Mouse (Mus musculus): ENCODE results near the gene Trir. TPM values are rescaled to one million over a fixed set of nuclear protein-coding genes. Genes with fewer than 3 reads are reported as not detected.

The Trir gene
- polyA plus RNA-seq, 1 experiment from 2014 or later: 162 TPM

- Histone ChIP-seq H3K27ac (no peak overlapping the region), H3K27me3 (peaks cover 71% of the 10 kb centered on the region)
- ATAC-seq (ENCODE audit: low FRiP score): no peak
These were observed 40.8 kb upstream of the Trir start for GRCm38 (mm10) chr8:84985684-84986378.

GRCm38 (mm10) chr8:84986379-84986945 is 40.2 kb upstream of the Trir start:
- Histone ChIP-seq H3K9ac (peak overlapping the region; percentile 44; the same call in 1 of the 2 replicates), H3K27ac (no peak overlapping the region), H3K4me3 (peak overlapping the region; percentile 44; the same call in 1 of the 2 replicates), H3K9me3 (replicated peaks) (no peaks in the 10 kb centered on the region), H3K27me3 (peaks cover 66% of the 10 kb centered on the region), H3K4me2 (replicated peaks) (peak overlapping the region; percentile 94), H3K4me1 (peaks cover 41% of the 10 kb centered on the region), H3K36me3 (no peaks in the 10 kb centered on the region)
- no peak for ATAC-seq (ENCODE audit: low FRiP score)
- WGBS: 41% methylated on average over 8 of the region's 8 CpGs

More at GRCm38 (mm10) chr8:84985684-84986378, 40.8 kb upstream of the Trir start:
- Histone ChIP-seq H3K9me3 (replicated peaks) (no peaks in the 10 kb centered on the region), H3K4me1 (peaks cover 43% of the 10 kb centered on the region), H3K4me3 (peak overlapping the region; percentile 44), H3K4me2 (replicated peaks) (peak overlapping the region; percentile 94), H3K9ac (peak overlapping the region; percentile 44), H3K36me3 (no peaks in the 10 kb centered on the region)
- WGBS: under 1% methylated on average over 50 of the region's 53 CpGs

- H3K9me3 ChIP-seq (replicated peaks): no peaks in the 10 kb centered on the region
- H3K27ac ChIP-seq: no peak overlapping the region
- H3K27me3 ChIP-seq: peaks cover 56% of the 10 kb centered on the region
- H3K9ac ChIP-seq: no peak overlapping the region
- H3K4me2 ChIP-seq (replicated peaks): no peak overlapping the region
- ATAC-seq (ENCODE audit: low FRiP score): no peak
- 85% methylated on average over 5 of the region's 5 CpGs for WGBS
- no peak overlapping the region for H3K4me3 ChIP-seq
- H3K4me1 ChIP-seq: peaks cover 36% of the 10 kb centered on the region
- H3K36me3 ChIP-seq: no peaks in the 10 kb centered on the region
These were observed 39.2 kb upstream of the Trir start for GRCm38 (mm10) chr8:84987388-84987787.

- no peak overlapping the region for H3K4me2 ChIP-seq (replicated peaks)
- H3K4me3 ChIP-seq: no peak overlapping the region
- 54% methylated on average over 2 of the region's 2 CpGs for WGBS
- peaks cover 34% of the 10 kb centered on the region for H3K4me1 ChIP-seq
- no peak overlapping the region for H3K27ac ChIP-seq
- H3K36me3 ChIP-seq: no peaks in the 10 kb centered on the region
- H3K27me3 ChIP-seq: peaks cover 51% of the 10 kb centered on the region
- no peak for ATAC-seq (ENCODE audit: low FRiP score)
- no peaks in the 10 kb centered on the region for H3K9me3 ChIP-seq (replicated peaks)
- H3K9ac ChIP-seq: no peak overlapping the region
These were observed 38.7 kb upstream of the Trir start for GRCm38 (mm10) chr8:84987903-84988302.

- Histone ChIP-seq H3K4me2 (replicated peaks) (peak overlapping the region; percentile 91), H3K9ac (no peak overlapping the region), H3K4me1 (peaks cover 33% of the 10 kb centered on the region), H3K27me3 (peaks cover 46% of the 10 kb centered on the region), H3K9me3 (replicated peaks) (no peaks in the 10 kb centered on the region), H3K27ac (no peak overlapping the region), H3K36me3 (no peaks in the 10 kb centered on the region), H3K4me3 (no peak overlapping the region)
- ATAC-seq (ENCODE audit: low FRiP score): no peak
- WGBS: 14% methylated on average over 15 of the region's 15 CpGs
These were observed 37.3 kb upstream of the Trir start for GRCm38 (mm10) chr8:84989311-84989731.

DNA sequence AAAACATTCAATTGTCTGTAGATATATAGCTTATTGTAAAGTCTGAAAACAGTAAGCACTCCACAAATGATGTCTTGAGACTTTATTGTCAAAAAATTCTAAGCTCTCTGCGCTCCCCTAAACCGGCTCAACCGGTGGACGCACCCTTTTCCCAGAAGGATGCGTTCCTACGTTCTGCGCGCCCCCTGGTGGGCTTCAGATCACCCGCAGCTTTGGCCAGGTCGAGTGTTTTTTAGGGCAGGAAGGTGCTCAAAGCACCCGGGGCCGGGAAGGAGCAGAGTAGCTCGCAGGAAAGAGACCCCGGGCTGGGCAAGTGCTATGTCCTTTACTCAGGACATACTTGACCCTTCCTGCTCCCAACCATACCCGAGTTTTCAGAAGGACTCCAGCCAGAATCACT is 36.8 kb upstream of the Trir start:
- Histone ChIP-seq H3K4me1 (peaks cover 28% of the 10 kb centered on the region), H3K4me3 (peak overlapping the region; percentile 60), H3K36me3 (0 out of 2 replicates have a peak, but pooled peaks cover 1% of the 10 kb centered on the region), H3K27ac (peak overlapping the region; percentile 73), H3K27me3 (peaks cover 43% of the 10 kb centered on the region), H3K4me2 (replicated peaks) (peak overlapping the region; percentile 91), H3K9me3 (replicated peaks) (no peaks in the 10 kb centered on the region), H3K9ac (peak overlapping the region; percentile 67)
- WGBS: under 1% methylated on average over 15 of the region's 15 CpGs
- ATAC-seq (ENCODE audit: low FRiP score): peak; percentile 61

- Histone ChIP-seq H3K36me3 (0 out of 2 replicates have a peak, but pooled peaks cover 4% of the 10 kb centered on the region), H3K4me3 (peak within 1 kb of the TSS; percentile 60), H3K4me2 (replicated peaks) (peak within 1 kb of the TSS; percentile 91), H3K9me3 (replicated peaks) (no peaks in the 10 kb centered on the region), H3K27me3 (peaks cover 44% of the 10 kb centered on the region), H3K27ac (peak within 1 kb of the TSS; percentile 73), H3K4me1 (peaks cover 22% of the 10 kb centered on the region), H3K9ac (peak within 1 kb of the TSS; percentile 79)
- peak; percentile 91 for ATAC-seq (ENCODE audit: low FRiP score)
- under 1% methylated on average over 28 of the region's 28 CpGs for WGBS
These were observed 36.3 kb upstream of the Trir start, which contains the start of gene Hook2 for GRCm38 (mm10) chr8:84990349-84990748. Gene Hook2, plus strand, starts transcription at chr8:84990603.

DNA sequence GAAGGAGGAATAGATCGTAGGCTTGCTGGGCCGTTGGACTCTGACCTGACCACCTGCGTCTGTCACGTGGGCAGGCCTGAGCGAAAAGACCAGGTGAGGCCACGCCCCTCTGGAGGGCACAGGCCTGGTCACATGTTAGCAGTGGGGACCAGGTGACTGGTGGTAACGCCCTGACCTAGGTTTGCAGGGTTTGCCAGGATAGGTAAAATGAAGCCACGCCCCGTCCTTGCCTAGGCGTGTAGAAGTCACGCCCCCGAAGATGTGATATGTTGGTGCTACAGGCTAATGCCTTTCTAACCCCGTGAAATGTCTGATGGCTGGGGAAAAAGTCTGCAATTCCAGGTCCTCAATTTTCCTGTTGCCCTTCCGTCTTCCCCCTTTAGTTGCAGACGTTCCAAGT is 35.8 kb upstream of the Trir start:
- peak; percentile 60 for ATAC-seq (ENCODE audit: low FRiP score)
- Histone ChIP-seq H3K4me2 (replicated peaks) (peak overlapping the region; percentile 91), H3K9ac (peak overlapping the region; percentile 79), H3K4me1 (peaks cover 22% of the 10 kb centered on the region), H3K4me3 (peak overlapping the region; percentile 60), H3K9me3 (replicated peaks) (no peaks in the 10 kb centered on the region), H3K36me3 (0 out of 2 replicates have a peak, but pooled peaks cover 4% of the 10 kb centered on the region), H3K27ac (peak overlapping the region; percentile 62), H3K27me3 (peaks cover 44% of the 10 kb centered on the region)
- WGBS: 1% methylated on average over 15 of the region's 15 CpGs

DNA sequence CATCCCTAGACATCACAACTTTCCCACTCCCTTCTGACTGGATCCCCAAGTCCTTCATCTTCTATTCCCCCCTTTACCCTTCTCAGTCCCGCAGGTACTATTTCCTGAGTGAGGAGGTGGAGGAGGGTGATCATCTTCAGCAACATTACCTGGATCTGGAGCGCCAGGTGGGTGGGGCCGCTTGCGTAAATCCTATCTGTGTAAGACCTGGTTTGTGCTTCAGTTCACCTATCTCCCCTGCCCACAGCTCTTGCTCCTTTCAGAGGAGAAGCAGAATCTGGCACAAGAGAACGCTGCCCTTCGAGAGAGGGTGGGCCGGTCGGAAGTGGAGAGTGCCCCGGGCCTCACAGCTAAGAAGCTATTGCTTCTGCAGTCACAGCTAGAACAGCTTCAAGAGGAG is 32.2 kb upstream of the Trir start:
- Histone ChIP-seq H3K4me3 (no peak overlapping the region), H3K9me3 (replicated peaks) (no peaks in the 10 kb centered on the region), H3K36me3 (0 out of 2 replicates have a peak, but pooled peaks cover 4% of the 10 kb centered on the region), H3K27me3 (peaks cover 26% of the 10 kb centered on the region), H3K9ac (no peak overlapping the region), H3K4me2 (replicated peaks) (no peak overlapping the region), H3K4me1 (peaks cover 19% of the 10 kb centered on the region), H3K27ac (no peak overlapping the region)
- WGBS: 93% methylated on average over 9 of the region's 9 CpGs
- no peak for ATAC-seq (ENCODE audit: low FRiP score)

- peak overlapping the region; percentile 32; the same call in 1 of the 2 replicates for H3K9ac ChIP-seq
- H3K9me3 ChIP-seq (replicated peaks): no peaks in the 10 kb centered on the region
- ATAC-seq (ENCODE audit: low FRiP score): no peak
- H3K27me3 ChIP-seq: peaks cover 26% of the 10 kb centered on the region
- peaks cover 17% of the 10 kb centered on the region for H3K4me1 ChIP-seq
- WGBS: 30% methylated on average over 25 of the region's 25 CpGs
- H3K36me3 ChIP-seq: 0 out of 2 replicates have a peak, but pooled peaks cover 4% of the 10 kb centered on the region
- H3K4me3 ChIP-seq: no peak overlapping the region
- H3K27ac ChIP-seq: no peak overlapping the region
- peak overlapping the region; percentile 1; the same call in 1 of the 2 replicates for H3K4me2 ChIP-seq (replicated peaks)
These were observed 30.9 kb upstream of the Trir start for GRCm38 (mm10) chr8:84995680-84996079.

DNA sequence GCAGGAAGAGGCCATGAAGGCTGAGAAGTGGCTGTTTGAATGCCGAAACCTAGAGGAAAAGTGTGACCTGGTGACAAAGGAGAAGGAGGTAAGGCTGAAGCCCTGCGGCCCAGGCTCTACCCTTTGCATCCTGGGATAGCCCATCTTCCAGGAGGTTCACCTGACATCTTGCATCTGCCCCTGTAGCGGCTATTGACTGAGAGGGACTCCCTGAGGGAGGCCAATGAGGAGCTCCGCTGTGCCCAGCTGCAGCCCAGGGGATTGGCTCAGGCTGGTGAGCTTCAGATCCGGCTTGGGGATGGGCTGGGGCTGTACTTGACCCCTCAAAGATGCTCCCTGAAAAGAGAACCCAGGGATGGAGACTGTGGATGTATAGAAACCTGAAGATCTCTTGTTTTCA is 29.6 kb upstream of the Trir start:
- Histone ChIP-seq H3K27me3 (peaks cover 26% of the 10 kb centered on the region), H3K4me2 (replicated peaks) (no peak overlapping the region), H3K4me1 (peaks cover 10% of the 10 kb centered on the region), H3K27ac (no peak overlapping the region), H3K36me3 (0 out of 2 replicates have a peak, but pooled peaks cover 4% of the 10 kb centered on the region), H3K4me3 (no peak overlapping the region), H3K9me3 (replicated peaks) (no peaks in the 10 kb centered on the region), H3K9ac (no peak overlapping the region)
- 81% methylated on average over 5 of the region's 5 CpGs for WGBS
- 0 out of 2 replicates have a peak, but pooled peaks have one; percentile 1 for ATAC-seq (ENCODE audit: low FRiP score)

DNA sequence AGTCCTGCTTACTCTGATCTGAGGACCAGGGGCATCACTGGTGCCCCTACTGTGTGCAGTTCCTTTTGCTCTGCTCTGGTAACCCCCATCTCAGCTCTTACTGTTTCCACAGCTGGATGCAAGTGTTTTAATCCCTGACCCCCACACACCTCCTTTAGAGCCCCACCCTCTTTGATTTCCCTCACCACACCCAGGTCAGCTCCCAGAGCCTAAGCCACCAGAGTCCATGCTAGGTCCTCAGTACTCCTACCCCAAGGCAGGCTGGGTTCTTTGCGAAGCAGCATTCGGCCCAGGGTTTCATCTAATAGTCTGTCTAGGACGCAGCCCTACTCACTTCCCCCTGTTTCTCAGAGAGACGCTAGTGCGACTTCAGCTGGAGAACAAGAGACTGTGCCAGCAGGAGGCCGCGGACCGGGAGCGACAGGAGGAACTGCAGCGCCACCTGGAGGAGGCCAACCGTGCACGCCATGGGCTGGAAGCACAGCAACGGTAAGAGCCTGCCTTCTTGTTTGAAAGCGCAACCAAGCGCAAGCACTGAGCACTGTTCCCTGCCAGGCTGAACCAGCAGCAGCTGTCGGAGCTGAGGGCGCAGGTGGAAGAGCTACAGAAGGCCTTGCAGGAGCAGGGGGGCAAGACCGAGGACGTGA is 28.9 kb upstream of the Trir start:
- Histone ChIP-seq H3K9me3 (replicated peaks) (no peaks in the 10 kb centered on the region), H3K4me2 (replicated peaks) (peak overlapping the region; percentile 39), H3K9ac (peak overlapping the region; percentile 27), H3K4me3 (no peak overlapping the region), H3K36me3 (peaks cover 4% of the 10 kb centered on the region; the same call in 1 of the 2 replicates), H3K27ac (no peak overlapping the region), H3K27me3 (peaks cover 26% of the 10 kb centered on the region), H3K4me1 (peaks cover 10% of the 10 kb centered on the region)
- 5% methylated on average over 19 of the region's 19 CpGs for WGBS
- peak; percentile 84 for ATAC-seq (ENCODE audit: low FRiP score)

All from hindbrain, embryonic 12.5 days (tissue).